11 mouse cellular contexts compared by ENCODE assay signal in genomic region chr7:117686120-117686996, GRCm38 (mm10).
A peak's percentile ranks its signal among the peaks of the same experiment; 100 is the strongest.
DNase-seq lines count a peak whose midpoint lies in the region; ATAC-seq and TF ChIP-seq lines count a peak whose summit lies in the region.
"Had no signal": no experiment of that assay in that cellular context is flagged by ENCODE, and none has a peak within 500 bp of the region (broad histone marks: within the 10 kb centered on the region; RNA-seq: fewer than 3 reads in every experiment).

No protein-coding gene starts in this region.

- H3K9ac ChIP-seq in liver, postnatal 0 days (replicated peaks): no peak overlapping the region
- H3K9ac ChIP-seq in forebrain, embryonic 11.5 days (ENCODE audit: low read length): no peak overlapping the region
- no peak overlapping the region for H3K9ac ChIP-seq in liver, embryonic 12.5 days
- no peak overlapping the region for H3K9ac ChIP-seq in neural tube, embryonic 14.5 days (replicated peaks; ENCODE audit: low read depth, low read length)
- H3K9ac ChIP-seq: embryonic facial prominence, embryonic 13.5 days; limb, embryonic 12.5 days had no signal

- ATAC-seq in liver, postnatal 0 days: no peak
- ATAC-seq in forebrain, embryonic 11.5 days (replicated peaks; ENCODE audit: low FRiP score): peak; percentile 95
- ATAC-seq in liver, embryonic 12.5 days: peak; percentile 68
- peak; percentile 86 for ATAC-seq in neural tube, embryonic 14.5 days (ENCODE audit: low read depth)

- no peak overlapping the region for H3K4me2 ChIP-seq in liver, postnatal 0 days (ENCODE audit: low read depth, low read length)
- H3K4me2 ChIP-seq in forebrain, embryonic 11.5 days (ENCODE audit: low read depth, low read length, severe bottlenecking): no peak overlapping the region
- no peak overlapping the region for H3K4me2 ChIP-seq in liver, embryonic 12.5 days
- no peak overlapping the region for H3K4me2 ChIP-seq in neural tube, embryonic 14.5 days (ENCODE audit: low read depth, low read length)
- H3K4me2 ChIP-seq: embryonic facial prominence, embryonic 13.5 days; limb, embryonic 12.5 days had no signal

- H3K4me1 ChIP-seq in liver, postnatal 0 days (ENCODE audit: insufficient read depth): no peaks in the 10 kb centered on the region; the same call in 1 of the 2 replicates
- H3K4me1 ChIP-seq in forebrain, embryonic 11.5 days (replicated peaks; ENCODE audit: control insufficient read depth, insufficient read depth, low read length): peaks cover 9% of the 10 kb centered on the region; the same call in 1 of the 2 replicates
- peaks cover 16% of the 10 kb centered on the region; the same call in 1 of the 2 replicates for H3K4me1 ChIP-seq in liver, embryonic 12.5 days
- H3K4me1 ChIP-seq in neural tube, embryonic 14.5 days (ENCODE audit: control insufficient read depth, insufficient read depth, low read length): no peaks in the 10 kb centered on the region
- H3K4me1 ChIP-seq: embryonic facial prominence, embryonic 13.5 days; limb, embryonic 12.5 days had no signal

- DNase-seq in liver: peak; percentile 39
- DNase-seq in liver, postnatal 0 days: no peak
- peak; percentile 84 for DNase-seq in forebrain, embryonic 11.5 days (ENCODE audit: low spot score)
- no peak for DNase-seq in B cell, adult 2 months
- no peak for DNase-seq in spleen, adult 18-20 months
- DNase-seq in left cerebral cortex, postnatal 10 days (ENCODE audit: extremely low spot score in 1 of 2, low spot score in 2 of 2): no peak

- no peaks in the 10 kb centered on the region for H3K9me3 ChIP-seq in liver, postnatal 0 days (ENCODE audit: low read length)
- no peaks in the 10 kb centered on the region for H3K9me3 ChIP-seq in forebrain, embryonic 11.5 days (ENCODE audit: control insufficient read depth, low read length)
- no peaks in the 10 kb centered on the region for H3K9me3 ChIP-seq in liver, embryonic 12.5 days (replicated peaks)
- no peaks in the 10 kb centered on the region for H3K9me3 ChIP-seq in neural tube, embryonic 14.5 days (ENCODE audit: control insufficient read depth, low read length)
- H3K9me3 ChIP-seq: embryonic facial prominence, embryonic 13.5 days; limb, embryonic 12.5 days had no signal

- H3K4me3 ChIP-seq in liver, postnatal 0 days (ENCODE audit: low read depth, low read length): no peak overlapping the region
- no peak overlapping the region for H3K4me3 ChIP-seq in forebrain, embryonic 11.5 days (ENCODE audit: low read depth, low read length)
- no peak overlapping the region for H3K4me3 ChIP-seq in liver, embryonic 12.5 days
- H3K4me3 ChIP-seq in neural tube, embryonic 14.5 days (ENCODE audit: low read depth, low read length): no peak overlapping the region
- H3K4me3 ChIP-seq: embryonic facial prominence, embryonic 13.5 days; limb, embryonic 12.5 days had no signal

- WGBS in liver, postnatal 0 days (ENCODE audit: insufficient replicate concordance): 17% methylated on average over 5 of the region's 5 CpGs
- 10% methylated on average over 5 of the region's 5 CpGs for WGBS in forebrain, embryonic 11.5 days
- WGBS in liver, embryonic 12.5 days (ENCODE audit: insufficient replicate concordance): 13% methylated on average over 5 of the region's 5 CpGs
- WGBS in neural tube, embryonic 14.5 days: 6% methylated on average over 5 of the region's 5 CpGs

- H3K27me3 ChIP-seq in liver, postnatal 0 days (ENCODE audit: insufficient read depth, low read length): no peaks in the 10 kb centered on the region
- no peaks in the 10 kb centered on the region for H3K27me3 ChIP-seq in forebrain, embryonic 11.5 days (ENCODE audit: control insufficient read depth, insufficient read depth, low read length)
- H3K27me3 ChIP-seq in liver, embryonic 12.5 days (replicated peaks): no peaks in the 10 kb centered on the region
- H3K27me3 ChIP-seq in neural tube, embryonic 14.5 days (ENCODE audit: control insufficient read depth, insufficient read depth, low read length): no peaks in the 10 kb centered on the region
- H3K27me3 ChIP-seq: embryonic facial prominence, embryonic 13.5 days; limb, embryonic 12.5 days had no signal

- intact Hi-C loops in left cerebral cortex, postnatal 10 days (cut with DNase I): no loop called here

- TF ChIP-seq CTCF in liver, postnatal 0 days (IDR thresholded peaks at IDR 0.05; ENCODE audit: low read depth): no peak

- no peak for TF ChIP-seq EP300 in liver, postnatal 0 days (IDR thresholded peaks at IDR 0.05; ENCODE audit: low read depth)

- H3K36me3 ChIP-seq in liver, postnatal 0 days (replicated peaks; ENCODE audit: insufficient read depth, low read length): no peaks in the 10 kb centered on the region
- H3K36me3 ChIP-seq in forebrain, embryonic 11.5 days (ENCODE audit: control insufficient read depth, insufficient read depth, low read length): no peaks in the 10 kb centered on the region
- no peaks in the 10 kb centered on the region for H3K36me3 ChIP-seq in liver, embryonic 12.5 days
- no peaks in the 10 kb centered on the region for H3K36me3 ChIP-seq in neural tube, embryonic 14.5 days (ENCODE audit: control insufficient read depth, insufficient read depth, low read length)
- H3K36me3 ChIP-seq: embryonic facial prominence, embryonic 13.5 days; limb, embryonic 12.5 days had no signal

- no peak overlapping the region for H3K27ac ChIP-seq in liver, postnatal 0 days (ENCODE audit: low read depth)
- peak overlapping the region; percentile 90 for H3K27ac ChIP-seq in forebrain, embryonic 11.5 days (ENCODE audit: low read depth, low read length)
- H3K27ac ChIP-seq in liver, embryonic 12.5 days: no peak overlapping the region
- no peak overlapping the region for H3K27ac ChIP-seq in neural tube, embryonic 14.5 days (ENCODE audit: low read depth, low read length)
- H3K27ac ChIP-seq: embryonic facial prominence, embryonic 13.5 days; kidney, postnatal 0 days; limb, embryonic 12.5 days had no signal

Comparison
In these comparisons a context has a peak if more than half of its experiments do, and no peak if none do; other contexts are left out.
1. DNase-seq: peak in liver (single experiment) and forebrain, embryonic 11.5 days (single experiment); none in liver, postnatal 0 days (single experiment), B cell, adult 2 months (0 of 2), spleen, adult 18-20 months (0 of 2) and left cerebral cortex, postnatal 10 days (0 of 2).